Mouse (Mus musculus) embryonic facial prominence, embryonic 10.5 days (tissue): ENCODE data around the gene D430042O09Rik. TPM values are rescaled to one million over a fixed set of nuclear protein-coding genes. Genes with fewer than 3 reads are reported as not detected.

ENCODE experiments used
- DNase-seq: peaks from one replicate; pipeline ENCODE4 v3.0.0-alpha.2; 2017; ENCODE audit warnings: low spot score
- H3K27ac ChIP-seq: fragments of 300-500 bp; sonication (generic); replicated peaks from 2 replicates; pipeline ENCODE4 v1.5.1; 2016; ENCODE audit warnings: mild to moderate bottlenecking
- H3K27me3 ChIP-seq: fragments of 300-500 bp; sonication (generic); replicated peaks from 2 replicates; pipeline ENCODE4 v1.6.1; 2016; ENCODE audit warnings: low read depth, mild to moderate bottlenecking; ENCODE audit not compliant: poor library complexity, severe bottlenecking
- H3K36me3 ChIP-seq: fragments of 300-500 bp; sonication (generic); replicated peaks from 2 replicates; pipeline ENCODE4 v1.6.1; 2016; ENCODE audit warnings: mild to moderate bottlenecking, moderate library complexity
- H3K4me1 ChIP-seq: fragments of 300-500 bp; sonication (generic); 2 replicates; pipeline ENCODE4 v1.6.1; 2016
- H3K4me3 ChIP-seq: fragments of 300-500 bp; sonication (generic); 2 replicates; pipeline ENCODE4 v1.5.1; 2016; ENCODE audit warnings: mild to moderate bottlenecking, moderate library complexity
- H3K9me3 ChIP-seq: fragments of 300-500 bp; sonication (generic); 2 replicates; pipeline ENCODE4 v1.6.1; 2016; ENCODE audit warnings: mild to moderate bottlenecking
- WGBS: fragments of 180-500 bp; shearing (Covaris S2); methylation state at CpG from one replicate; pipeline ENCODE4 v1.1.7; 2016; 5-methylcytosine and 5-hydroxymethylcytosine counted together
- polyA plus RNA-seq: library from polyadenylated mRNA; unstranded; fragments of >200 nt; fragmentation: Nextera tagmentation; extraction: Ambion mirVana; gene quantifications from 2 replicates; pipeline ENCODE4 v1.2.1, GENCODE M21; 2016

The D430042O09Rik gene
- polyA plus RNA-seq, 1 experiment from 2014 or later, result 8.9 TPM

- Histone ChIP-seq H3K27ac (no peak overlapping the region), H3K36me3 (no peaks in the 10 kb centered on the region), H3K4me3 (no peak overlapping the region), H3K27me3 (no peaks in the 10 kb centered on the region), H3K9me3 (no peaks in the 10 kb centered on the region), H3K4me1 (peaks cover 8% of the 10 kb centered on the region)
- no peak for DNase-seq
- 79% methylated on average over 1 of the region's 1 CpGs for WGBS
Observed at GRCm38 (mm10) chr7:125744774-125745173, 37.1 kb downstream of the D430042O09Rik start.

GRCm38 (mm10) chr7:125746621-125747315 lies 39.1 kb downstream of the D430042O09Rik start:
- Histone ChIP-seq H3K9me3 (no peaks in the 10 kb centered on the region), H3K27ac (no peak overlapping the region), H3K4me3 (no peak overlapping the region), H3K4me1 (peaks cover 2% of the 10 kb centered on the region; the same call in 1 of the 2 replicates), H3K27me3 (no peaks in the 10 kb centered on the region), H3K36me3 (no peaks in the 10 kb centered on the region)
- DNase-seq, result no peak
- 87% methylated on average over 2 of the region's 2 CpGs for WGBS

- no peaks in the 10 kb centered on the region for H3K36me3 ChIP-seq
- peak; percentile 14 for DNase-seq
Observed at GRCm38 (mm10) chr7:125747316-125747690, 39.6 kb downstream of the D430042O09Rik start.

DNA sequence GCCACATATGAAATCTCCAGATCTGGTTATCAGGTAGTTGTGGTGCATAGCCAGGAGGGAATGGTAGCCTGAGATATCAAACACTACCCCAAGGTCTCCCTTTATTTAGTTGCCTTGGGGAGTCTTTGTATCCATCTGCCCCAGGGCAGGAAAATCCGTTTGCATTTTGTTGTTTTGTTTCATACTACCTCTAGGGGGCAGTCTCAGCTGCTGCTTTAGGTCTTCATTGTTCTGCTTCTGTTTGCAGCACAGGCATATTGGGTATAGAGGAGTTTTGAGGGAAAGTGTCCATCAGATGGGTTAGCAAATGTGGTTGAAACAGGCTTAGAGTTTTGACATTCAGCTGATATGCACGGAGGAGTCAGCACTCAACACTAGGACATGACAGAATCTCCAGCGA lies 40.5 kb downstream of the D430042O09Rik start:
- H3K4me3 ChIP-seq, result no peak overlapping the region
- peak; percentile 15 for DNase-seq
- 51% methylated on average over 3 of the region's 3 CpGs for WGBS
- H3K27me3 ChIP-seq, result no peaks in the 10 kb centered on the region
- H3K4me1 ChIP-seq, result peaks cover 2% of the 10 kb centered on the region; the same call in 1 of the 2 replicates
- no peaks in the 10 kb centered on the region for H3K36me3 ChIP-seq
- no peak overlapping the region for H3K27ac ChIP-seq
- no peaks in the 10 kb centered on the region for H3K9me3 ChIP-seq

More at GRCm38 (mm10) chr7:125747316-125747690, 39.6 kb downstream of the D430042O09Rik start:
- Histone ChIP-seq H3K27me3 (no peaks in the 10 kb centered on the region), H3K4me3 (no peak overlapping the region), H3K27ac (no peak overlapping the region), H3K9me3 (no peaks in the 10 kb centered on the region), H3K4me1 (peaks cover 2% of the 10 kb centered on the region; the same call in 1 of the 2 replicates)
- 63% methylated on average over 7 of the region's 7 CpGs for WGBS

GRCm38 (mm10) chr7:125752699-125753325 lies 45.1 kb downstream of the D430042O09Rik start:
- peaks cover 2% of the 10 kb centered on the region; the same call in 1 of the 2 replicates for H3K4me1 ChIP-seq
- H3K4me3 ChIP-seq, result no peak overlapping the region
- H3K27ac ChIP-seq, result no peak overlapping the region
- DNase-seq, result no peak
- no peaks in the 10 kb centered on the region for H3K27me3 ChIP-seq
- 88% methylated on average over 7 of the region's 7 CpGs for WGBS
- H3K9me3 ChIP-seq, result no peaks in the 10 kb centered on the region
- H3K36me3 ChIP-seq, result no peaks in the 10 kb centered on the region

DNA sequence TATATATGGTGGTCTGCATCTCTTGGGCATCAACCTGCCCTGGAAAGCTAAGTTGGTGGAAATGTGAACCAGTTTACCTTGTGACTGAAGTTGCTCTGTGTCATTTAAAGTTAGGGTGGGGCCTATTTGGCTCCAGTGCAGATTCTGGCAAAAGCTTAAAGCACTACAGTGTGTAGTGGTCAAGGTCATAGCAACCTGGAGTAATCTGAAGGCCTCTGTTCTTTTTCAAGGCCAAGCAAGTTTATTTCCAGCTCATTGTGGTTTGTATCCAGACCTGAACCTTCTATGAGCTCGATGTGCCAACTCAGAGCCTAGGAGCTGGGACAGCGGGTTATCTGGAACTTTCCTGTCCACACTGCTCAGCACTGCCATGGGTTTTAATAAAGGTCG lies 45.6 kb downstream of the D430042O09Rik start:
- WGBS, result 86% methylated on average over 3 of the region's 3 CpGs
- Histone ChIP-seq H3K4me1 (peaks cover 2% of the 10 kb centered on the region; the same call in 1 of the 2 replicates), H3K36me3 (no peaks in the 10 kb centered on the region), H3K9me3 (no peaks in the 10 kb centered on the region), H3K27me3 (no peaks in the 10 kb centered on the region), H3K4me3 (no peak overlapping the region), H3K27ac (no peak overlapping the region)
- no peak for DNase-seq

- no peak for DNase-seq
Observed at GRCm38 (mm10) chr7:125756806-125757205, 49.1 kb downstream of the D430042O09Rik start.

GRCm38 (mm10) chr7:125757896-125758623 lies 50.4 kb downstream of the D430042O09Rik start:
- H3K27ac ChIP-seq, result no peak overlapping the region
- WGBS, result 74% methylated on average over 6 of the region's 6 CpGs
- H3K27me3 ChIP-seq, result no peaks in the 10 kb centered on the region; the same call in 1 of the 2 replicates
- H3K4me1 ChIP-seq, result peaks cover 14% of the 10 kb centered on the region
- no peak overlapping the region for H3K4me3 ChIP-seq
- no peak for DNase-seq
- H3K9me3 ChIP-seq, result no peaks in the 10 kb centered on the region
- H3K36me3 ChIP-seq, result peaks cover 15% of the 10 kb centered on the region

More at GRCm38 (mm10) chr7:125756806-125757205, 49.1 kb downstream of the D430042O09Rik start:
- Histone ChIP-seq H3K4me3 (no peak overlapping the region), H3K27me3 (no peaks in the 10 kb centered on the region; the same call in 1 of the 2 replicates), H3K36me3 (peaks cover 10% of the 10 kb centered on the region), H3K27ac (no peak overlapping the region), H3K9me3 (no peaks in the 10 kb centered on the region), H3K4me1 (peaks cover 5% of the 10 kb centered on the region)
- 82% methylated on average over 6 of the region's 6 CpGs for WGBS

DNA sequence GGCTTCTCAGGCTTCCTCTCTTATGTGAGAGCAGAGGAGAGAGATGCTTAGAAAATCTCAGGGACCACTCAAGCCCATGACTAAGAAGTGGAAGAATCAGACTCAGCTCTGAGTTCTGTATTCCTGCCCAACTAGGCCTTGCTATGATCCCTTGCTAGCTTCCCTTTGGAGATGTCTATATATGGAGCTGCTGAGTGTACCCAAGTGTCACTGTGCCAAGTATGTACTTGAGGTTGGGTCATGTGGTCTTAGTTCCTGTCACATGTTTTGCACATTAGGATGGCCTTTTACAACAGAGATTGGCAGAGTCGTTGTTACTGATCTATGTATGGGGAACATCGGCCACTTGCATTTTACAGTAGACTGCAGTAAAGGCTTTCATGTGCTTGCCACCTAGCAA lies 54.6 kb downstream of the D430042O09Rik start:
- Histone ChIP-seq H3K9me3 (no peaks in the 10 kb centered on the region), H3K27me3 (peaks cover 10% of the 10 kb centered on the region), H3K27ac (no peak overlapping the region), H3K4me1 (peaks cover 23% of the 10 kb centered on the region), H3K4me3 (no peak overlapping the region), H3K36me3 (peaks cover 22% of the 10 kb centered on the region)
- DNase-seq, result no peak
- WGBS, result 85% methylated on average over 2 of the region's 2 CpGs

DNA sequence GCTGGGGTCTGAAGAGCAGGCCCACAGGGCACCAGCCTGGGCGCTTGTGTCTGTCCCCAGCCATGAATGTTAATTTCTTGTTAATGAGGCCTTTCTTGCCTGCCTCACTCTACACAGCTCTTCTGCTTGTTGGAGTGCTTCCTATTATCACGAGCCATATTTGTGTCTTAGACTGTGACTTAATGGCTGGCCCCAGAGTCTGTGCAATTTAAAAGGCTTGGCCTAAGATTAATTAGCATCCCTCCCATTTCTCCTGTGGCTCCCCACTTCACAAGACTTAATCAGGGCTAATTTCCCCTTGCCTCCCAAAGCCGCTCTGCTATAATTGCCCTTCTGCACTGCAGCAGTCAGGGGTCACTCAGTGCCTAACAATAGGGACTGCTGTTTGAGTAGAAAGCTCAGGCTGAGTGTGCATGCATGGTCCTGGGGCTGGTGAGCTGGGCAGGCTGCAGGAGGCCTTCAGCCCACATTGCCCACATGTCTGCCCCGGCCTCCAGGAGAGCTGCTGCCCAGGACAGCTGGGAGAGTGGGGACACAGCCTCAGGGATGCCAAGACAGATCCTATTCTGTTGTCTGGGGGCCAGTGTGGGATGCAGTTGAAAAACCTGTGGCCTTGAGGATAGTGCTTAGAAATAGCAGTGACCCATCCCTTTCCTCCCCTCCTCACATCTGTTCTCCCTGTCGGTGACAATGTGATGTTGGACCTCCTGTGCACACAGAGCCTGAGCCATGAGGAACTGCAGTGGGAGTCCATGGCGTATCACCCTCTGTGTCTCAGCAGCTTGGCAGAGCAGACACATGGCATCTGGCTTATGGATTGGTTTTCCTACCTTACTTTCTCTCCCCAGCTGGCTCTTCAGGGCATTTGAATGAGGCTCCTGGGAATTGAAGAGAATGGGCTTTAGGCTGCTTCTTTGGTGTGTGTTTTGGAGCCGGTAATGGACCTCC lies 55.5 kb downstream of the D430042O09Rik start:
- peaks cover 25% of the 10 kb centered on the region for H3K4me1 ChIP-seq
- H3K9me3 ChIP-seq, result no peaks in the 10 kb centered on the region
- H3K4me3 ChIP-seq, result no peak overlapping the region
- H3K27ac ChIP-seq, result peak overlapping the region; percentile 78
- peak; percentile 29 for DNase-seq
- H3K36me3 ChIP-seq, result peaks cover 22% of the 10 kb centered on the region
- peaks cover 10% of the 10 kb centered on the region for H3K27me3 ChIP-seq
- 34% methylated on average over 7 of the region's 7 CpGs for WGBS

- 88% methylated on average over 3 of the region's 3 CpGs for WGBS
- peaks cover 10% of the 10 kb centered on the region for H3K27me3 ChIP-seq
- H3K4me3 ChIP-seq, result no peak overlapping the region
- H3K9me3 ChIP-seq, result no peaks in the 10 kb centered on the region
- peaks cover 22% of the 10 kb centered on the region for H3K36me3 ChIP-seq
- H3K27ac ChIP-seq, result no peak overlapping the region
- no peak for DNase-seq
- peaks cover 23% of the 10 kb centered on the region for H3K4me1 ChIP-seq
Observed at GRCm38 (mm10) chr7:125764373-125764772, 56.7 kb downstream of the D430042O09Rik start.
